Mouse (Mus musculus): ENCODE measurements around the gene H6pd. TPM values are rescaled to one million over a fixed set of nuclear protein-coding genes. Genes with fewer than 3 reads are reported as not detected.

H6pd gene
- total RNA-seq, 2 experiments from 2014 or later: 7.2 to 10.0 TPM

- DNase-seq: no peak
These were observed 9.9 kb downstream of the H6pd start for GRCm38 (mm10) chr4:149998786-149999509.

- DNase-seq: no peak
These were observed 10.8 kb downstream of the H6pd start for GRCm38 (mm10) chr4:149997999-149998398.

- no peak for DNase-seq
These were observed 12.4 kb downstream of the H6pd start for GRCm38 (mm10) chr4:149996440-149996839.

- no peak for DNase-seq
These were observed 12.9 kb downstream of the H6pd start for GRCm38 (mm10) chr4:149995911-149996310.

GRCm38 (mm10) chr4:149994218-149994617, 14.6 kb downstream of the H6pd start:
- no peak for DNase-seq

- DNase-seq: no peak
These were observed 16.2 kb downstream of the H6pd start for GRCm38 (mm10) chr4:149992670-149993032.

- DNase-seq: no peak
These were observed 16.8 kb downstream of the H6pd start for GRCm38 (mm10) chr4:149991755-149992669.

- DNase-seq: no peak
These were observed 17.7 kb downstream of the H6pd start for GRCm38 (mm10) chr4:149990954-149991633.

- DNase-seq: peak; percentile 25 to 40
These were observed 18.4 kb downstream of the H6pd start for GRCm38 (mm10) chr4:149990212-149990953.

GRCm38 (mm10) chr4:149988931-149989556, 19.8 kb downstream of the H6pd start:
- DNase-seq: peak; percentile 83 to 84

GRCm38 (mm10) chr4:149988301-149988700, 20.5 kb downstream of the H6pd start:
- no peak for DNase-seq

- no peak for DNase-seq
These were observed 22.0 kb downstream of the H6pd start for GRCm38 (mm10) chr4:149986671-149987417.

- DNase-seq: no peak
These were observed 24.7 kb downstream of the H6pd start for GRCm38 (mm10) chr4:149983921-149984645.

- DNase-seq: no peak
These were observed 26.7 kb downstream of the H6pd start for GRCm38 (mm10) chr4:149982154-149982553.

GRCm38 (mm10) chr4:149979819-149980308, 29.0 kb downstream of the H6pd start:
- DNase-seq: peak; percentile 80 to 86

- no peak for DNase-seq
These were observed 30.0 kb downstream of the H6pd start for GRCm38 (mm10) chr4:149978820-149979219.

- no peak for DNase-seq
These were observed 30.9 kb downstream of the H6pd start for GRCm38 (mm10) chr4:149977801-149978544.

- no peak for DNase-seq
These were observed 31.6 kb downstream of the H6pd start for GRCm38 (mm10) chr4:149977181-149977580.

- no peak for DNase-seq
These were observed 33.0 kb downstream of the H6pd start for GRCm38 (mm10) chr4:149975730-149976254.

Data from layer of hippocampus, postnatal 36 days (tissue).